Mouse (Mus musculus) G1E (cell line): ENCODE measurements around the gene Ppm1m. TPM values are rescaled to one million over a fixed set of nuclear protein-coding genes. Genes with fewer than 3 reads are reported as not detected.
A peak's percentile ranks its signal among the peaks of the same experiment; 100 is the strongest.

Source experiments
- ATAC-seq: 2 replicates; pipeline ENCODE4 v1.8.0; 2016; ENCODE audit warnings: mild to moderate bottlenecking; ENCODE audit not compliant: insufficient number of reproducible peaks, poor library complexity, low FRiP score, severe bottlenecking; ENCODE audit errors: extremely low read depth
- DNase-seq: peaks from one replicate; pipeline ENCODE4 v3.0.0; 2012; ENCODE audit warnings: low spot score
- H3K27me3 ChIP-seq: 2 replicates; pipeline ENCODE4 v1.6.1; 2012; ENCODE audit warnings: mild to moderate bottlenecking, low read length, inconsistent platforms; ENCODE audit not compliant: insufficient read depth
- H3K36me3 ChIP-seq: replicated peaks from 2 replicates; pipeline ENCODE3; 2012; ENCODE audit warnings: mild to moderate bottlenecking, inconsistent platforms
- H3K4me1 ChIP-seq: 2 replicates; pipeline ENCODE4 v1.6.1; 2012; ENCODE audit warnings: low read depth, low read length, inconsistent platforms, mixed read lengths; ENCODE audit not compliant: insufficient read depth
- H3K4me3 ChIP-seq: 2 replicates; pipeline ENCODE4 v1.5.1; 2012; ENCODE audit warnings: low read depth, mild to moderate bottlenecking, inconsistent platforms, low read length, moderate library complexity, mixed read lengths
- H3K9me3 ChIP-seq: replicated peaks from 2 replicates; pipeline ENCODE4 v1.6.1; 2012; ENCODE audit warnings: inconsistent platforms
- CTCF ChIP-seq: IDR thresholded peaks from 2 replicates; pipeline ENCODE4 v1.5.1; 2012; ENCODE audit warnings: low read depth, low read length, inconsistent platforms, mixed read lengths
- GATA1 ChIP-seq: IDR thresholded peaks from 2 replicates; pipeline ENCODE4 v1.6.1; 2012; ENCODE audit warnings: borderline replicate concordance, low read length, inconsistent platforms, mixed read lengths
- GATA2 ChIP-seq: IDR thresholded peaks from 2 replicates; pipeline ENCODE4 v1.6.1; 2012; ENCODE audit warnings: low read depth, low read length, inconsistent platforms, borderline replicate concordance
- POLR2AphosphoS5 ChIP-seq: IDR thresholded peaks from 2 replicates; pipeline ENCODE4 v1.6.1; 2012; ENCODE audit warnings: low read depth, low read length, inconsistent platforms; ENCODE audit not compliant: insufficient replicate concordance
- TAL1 ChIP-seq: conservative IDR thresholded peaks from 2 replicates; pipeline ENCODE4 v1.6.1; 2012; ENCODE audit warnings: low read depth, low read length, inconsistent platforms, mixed read lengths
- polyA plus RNA-seq: library from polyadenylated mRNA; stranded (reverse); fragments of >175 nt; gene quantifications from 2 replicates; pipeline ENCODE4 v1.2.3, GENCODE M21; 2012
- total RNA-seq, 2 experiments: library from RNA; stranded (forward) in 1 of 2; stranded (reverse) in 1 of 2; fragments of 200-1000 nt in 1 of 2; fragments of >200 nt in 1 of 2; fragmentation: Nextera tagmentation in 1 of 2; gene quantifications; 2 replicates each; pipeline ENCODE4 v1.2.3; 2014 to 2017

The Ppm1m gene
- total and polyA plus RNA-seq, 3 experiments: 9.4 to 18.5 (median 14.4) TPM

- ATAC-seq (no peak), DNase-seq (no peak)
- no peak overlapping the region for H3K4me3 ChIP-seq
- no peak for TF ChIP-seq GATA1
- TF ChIP-seq CTCF: no peak
- no peak for TF ChIP-seq POLR2AphosphoS5
- no peak for TF ChIP-seq GATA2
- no peak for TF ChIP-seq TAL1
- no peaks in the 10 kb centered on the region for H3K36me3 ChIP-seq
- H3K9me3 ChIP-seq: no peaks in the 10 kb centered on the region
- peaks cover 9% of the 10 kb centered on the region for H3K4me1 ChIP-seq
- H3K27me3 ChIP-seq: peaks cover 14% of the 10 kb centered on the region; the same call in 1 of the 2 replicates
These were observed 31.8 kb downstream of the Ppm1m start for GRCm38 (mm10) chr9:106167703-106168102.

GRCm38 (mm10) chr9:106167241-106167640 lies 32.3 kb downstream of the Ppm1m start:
- Histone ChIP-seq H3K36me3 (no peaks in the 10 kb centered on the region), H3K4me1 (peaks cover 9% of the 10 kb centered on the region), H3K4me3 (no peak overlapping the region), H3K9me3 (no peaks in the 10 kb centered on the region), H3K27me3 (peaks cover 14% of the 10 kb centered on the region; the same call in 1 of the 2 replicates)
- no peak for DNase-seq
- TF ChIP-seq TAL1 (no peak), GATA1 (no peak), GATA2 (no peak), POLR2AphosphoS5 (no peak), CTCF (no peak)
- no peak for ATAC-seq

GRCm38 (mm10) chr9:106166709-106167108 lies 32.8 kb downstream of the Ppm1m start:
- Histone ChIP-seq H3K9me3 (no peaks in the 10 kb centered on the region), H3K36me3 (no peaks in the 10 kb centered on the region), H3K4me3 (no peak overlapping the region), H3K27me3 (peaks cover 14% of the 10 kb centered on the region; the same call in 1 of the 2 replicates), H3K4me1 (peaks cover 9% of the 10 kb centered on the region)
- DNase-seq: no peak
- no peak for TF ChIP-seq TAL1
- TF ChIP-seq POLR2AphosphoS5: no peak
- no peak for TF ChIP-seq GATA2
- no peak for TF ChIP-seq CTCF
- TF ChIP-seq GATA1: no peak
- no peak for ATAC-seq

- ATAC-seq (no peak), DNase-seq (no peak)
- Histone ChIP-seq H3K9me3 (no peaks in the 10 kb centered on the region), H3K27me3 (peaks cover 17% of the 10 kb centered on the region), H3K4me3 (peak overlapping the region; percentile 76), H3K36me3 (peaks cover 21% of the 10 kb centered on the region), H3K4me1 (peaks cover 21% of the 10 kb centered on the region)
- TF ChIP-seq GATA1 (no peak), POLR2AphosphoS5 (no peak), GATA2 (no peak), CTCF (no peak), TAL1 (no peak)
These were observed 39.1 kb downstream of the Ppm1m start for GRCm38 (mm10) chr9:106160426-106160825.

- Histone ChIP-seq H3K9me3 (no peaks in the 10 kb centered on the region), H3K36me3 (peaks cover 24% of the 10 kb centered on the region), H3K27me3 (peaks cover 14% of the 10 kb centered on the region; the same call in 1 of the 2 replicates), H3K4me1 (peaks cover 21% of the 10 kb centered on the region), H3K4me3 (peak overlapping the region; percentile 76)
- TF ChIP-seq POLR2AphosphoS5: no peak
- TF ChIP-seq GATA1: no peak
- TF ChIP-seq GATA2: no peak
- TF ChIP-seq CTCF: no peak
- no peak for TF ChIP-seq TAL1
- DNase-seq (peak; percentile 72), ATAC-seq (peak; percentile 89)
These were observed 39.7 kb downstream of the Ppm1m start for GRCm38 (mm10) chr9:106159784-106160301.

GRCm38 (mm10) chr9:106159237-106159636 lies 40.3 kb downstream of the Ppm1m start:
- no peak for TF ChIP-seq GATA2
- TF ChIP-seq TAL1: no peak
- no peak for TF ChIP-seq CTCF
- DNase-seq: no peak
- Histone ChIP-seq H3K9me3 (no peaks in the 10 kb centered on the region), H3K4me3 (peak overlapping the region; percentile 76; the same call in 1 of the 2 replicates), H3K4me1 (peaks cover 21% of the 10 kb centered on the region), H3K36me3 (peaks cover 24% of the 10 kb centered on the region), H3K27me3 (peaks cover 14% of the 10 kb centered on the region; the same call in 1 of the 2 replicates)
- ATAC-seq: no peak

- no peaks in the 10 kb centered on the region for H3K9me3 ChIP-seq
- DNase-seq (no peak), ATAC-seq (no peak)
- H3K4me1 ChIP-seq: peaks cover 21% of the 10 kb centered on the region
- H3K36me3 ChIP-seq: peaks cover 24% of the 10 kb centered on the region
- TF ChIP-seq POLR2AphosphoS5 (no peak), GATA2 (no peak), TAL1 (no peak), GATA1 (no peak), CTCF (no peak)
- H3K27me3 ChIP-seq: peaks cover 6% of the 10 kb centered on the region; the same call in 1 of the 2 replicates
- H3K4me3 ChIP-seq: no peak within 1 kb of the TSS; the same call in 1 of the 2 replicates
These were observed 41.5 kb downstream of the Ppm1m start, which contains the start of gene Glyctk for GRCm38 (mm10) chr9:106158037-106158491. Gene Glyctk (minus strand): TSS chr9:106158138.
